Mouse (Mus musculus) liver, adult 2 months (tissue): ENCODE measurements at regions not wholly inside any gene's neighbourhood (a gene's known extent, or its start where the extent isn't known, plus 50 kb on each side); places are given as distances from the start of the nearest gene placed in this dataset.

Experiments used
- DNase-seq: peaks from one replicate; pipeline ENCODE4 v3.0.0-alpha.2; 2011; ENCODE audit warnings: low read depth, low spot score; ENCODE audit errors: extremely low read depth
- H3K27ac ChIP-seq: fragments of 200-500 bp; replicated peaks from 2 replicates; pipeline ENCODE4 v1.5.1; 2012; ENCODE audit warnings: low read depth, mild to moderate bottlenecking, control low read depth, inconsistent platforms, low read length; ENCODE audit not compliant: insufficient read depth
- H3K27me3 ChIP-seq: fragments of 200-500 bp; 2 replicates; pipeline ENCODE4 v1.6.1; 2012; ENCODE audit warnings: mild to moderate bottlenecking, moderate library complexity, low read length, inconsistent platforms; ENCODE audit not compliant: control insufficient read depth, insufficient read depth
- H3K36me3 ChIP-seq: fragments of 200-500 bp; 2 replicates; pipeline ENCODE4 v1.6.1; 2012; ENCODE audit warnings: low read length, inconsistent platforms; ENCODE audit not compliant: control insufficient read depth, insufficient read depth
- H3K4me1 ChIP-seq: fragments of 200-500 bp; 2 replicates; pipeline ENCODE4 v1.6.1; 2011; ENCODE audit warnings: low read length; ENCODE audit not compliant: control insufficient read depth, insufficient read depth
- H3K4me3 ChIP-seq: fragments of 200-500 bp; 2 replicates; pipeline ENCODE4 v1.5.1; 2011; ENCODE audit warnings: low read depth, mild to moderate bottlenecking, control low read depth, low read length, moderate library complexity; ENCODE audit not compliant: insufficient read depth
- H3K79me2 ChIP-seq: fragments of 200-500 bp; 2 replicates; pipeline ENCODE4 v1.6.1; 2012; ENCODE audit warnings: inconsistent platforms, mild to moderate bottlenecking, low read length, moderate library complexity; ENCODE audit not compliant: control insufficient read depth, insufficient read depth
- H3K9ac ChIP-seq: fragments of 200-500 bp; 2 replicates; pipeline ENCODE4 v1.6.1; 2012; ENCODE audit warnings: low read depth, mild to moderate bottlenecking, control low read depth, inconsistent platforms, low read length
- CTCF ChIP-seq: fragments of 200-500 bp; IDR thresholded peaks from 2 replicates; pipeline ENCODE4 v1.5.1; 2011; ENCODE audit warnings: low read depth, low read length, control low read depth
- POLR2A ChIP-seq: fragments of 200-500 bp; IDR thresholded peaks from 2 replicates; pipeline ENCODE4 v1.6.1; 2011; ENCODE audit warnings: low read length, control low read depth; ENCODE audit not compliant: insufficient read depth; ENCODE audit errors: extremely low read depth
- whole genome bisulfite sequencing: fragments of 180-500 bp; shearing (Covaris S2); methylation state at CpG from one replicate; pipeline ENCODE4 v1.1.7; 2018; 5-methylcytosine and 5-hydroxymethylcytosine counted together

- Histone ChIP-seq H3K4me1 (no peaks in the 10 kb centered on the region), H3K9ac (no peak overlapping the region), H3K79me2 (no peaks in the 10 kb centered on the region), H3K27me3 (no peaks in the 10 kb centered on the region), H3K4me3 (no peak overlapping the region), H3K36me3 (no peaks in the 10 kb centered on the region), H3K27ac (no peak overlapping the region)
- WGBS = 54% methylated on average over 1 of the region's 1 CpGs
- no peak for DNase-seq
- no peak for TF ChIP-seq CTCF
- TF ChIP-seq POLR2A = no peak
Measured at GRCm38 (mm10) chrX:23556271-23556670, 136.6 kb upstream of the Wdr44 start.

DNA sequence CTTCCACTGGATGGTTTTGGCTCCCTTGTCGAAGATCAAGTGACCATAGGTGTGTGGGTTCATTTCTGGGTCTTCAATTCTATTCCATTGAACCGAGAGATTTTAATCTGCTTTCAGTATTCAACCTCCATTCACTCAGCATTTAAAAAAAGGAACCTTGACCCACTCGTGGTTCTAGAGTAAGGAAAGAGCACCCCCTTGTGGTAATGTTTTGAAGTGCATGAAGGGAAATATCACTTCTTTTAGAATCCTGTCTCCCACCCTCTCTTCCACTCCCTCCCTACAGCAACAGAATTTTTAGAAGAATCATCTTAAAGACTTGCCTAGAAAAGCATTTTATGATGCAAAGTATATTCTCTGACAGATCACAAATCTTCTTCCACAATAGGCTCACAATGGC is 127.3 kb upstream of the Wdr44 start:
- Histone ChIP-seq H3K9ac (no peak overlapping the region), H3K4me3 (no peak overlapping the region), H3K4me1 (no peaks in the 10 kb centered on the region), H3K79me2 (no peaks in the 10 kb centered on the region), H3K36me3 (no peaks in the 10 kb centered on the region), H3K27me3 (no peaks in the 10 kb centered on the region), H3K27ac (no peak overlapping the region)
- TF ChIP-seq POLR2A (no peak), CTCF (peak; percentile 48)
- 7% methylated on average over 3 of the region's 3 CpGs for WGBS
- peak; percentile 18 for DNase-seq
